Mouse (Mus musculus) limb, embryonic 14.5 days (tissue): ENCODE data around the gene Vamp9. TPM values are rescaled to one million over a fixed set of nuclear protein-coding genes. Genes with fewer than 3 reads are reported as not detected.

Experiments
- ATAC-seq: fragments of 200-750 bp; cut with Nextera tagmentation; 2 replicates; pipeline ENCODE4 v1.8.0; 2017; ENCODE audit warnings: low read depth, moderate number of reproducible peaks, moderate TSS enrichment; ENCODE audit not compliant: low FRiP score
- DNase-seq: peaks from one replicate; pipeline ENCODE4 v3.0.0-alpha.2; 2015; ENCODE audit warnings: low spot score
- H3K27ac ChIP-seq: fragments of 300-500 bp; sonication (generic); replicated peaks from 2 replicates; pipeline ENCODE4 v1.5.1; 2014; ENCODE audit warnings: low read depth, mild to moderate bottlenecking, low read length, moderate library complexity, mixed read lengths
- H3K27me3 ChIP-seq: fragments of 300-500 bp; sonication (generic); 2 replicates; pipeline ENCODE4 v1.6.1; 2014; ENCODE audit warnings: low read length, mixed read lengths; ENCODE audit not compliant: control insufficient read depth, insufficient read depth
- H3K36me3 ChIP-seq: fragments of 300-500 bp; sonication (generic); 2 replicates; pipeline ENCODE4 v1.6.1; 2014; ENCODE audit warnings: mild to moderate bottlenecking, low read length, moderate library complexity, mixed read lengths; ENCODE audit not compliant: control insufficient read depth, insufficient read depth
- H3K4me1 ChIP-seq: fragments of 300-500 bp; sonication (generic); 2 replicates; pipeline ENCODE4 v1.6.1; 2014; ENCODE audit warnings: antibody characterized with exemption, low read length, mixed read lengths; ENCODE audit not compliant: control insufficient read depth, insufficient read depth
- H3K4me2 ChIP-seq: fragments of 300-500 bp; sonication (generic); replicated peaks from 2 replicates; pipeline ENCODE4 v1.6.1; 2014; ENCODE audit warnings: low read depth, mild to moderate bottlenecking, low read length, moderate library complexity; ENCODE audit not compliant: severe bottlenecking
- H3K4me3 ChIP-seq: fragments of 300-500 bp; sonication (generic); replicated peaks from 2 replicates; pipeline ENCODE4 v1.5.1; 2014; ENCODE audit warnings: low read length
- H3K9ac ChIP-seq: fragments of 300-500 bp; sonication (generic); 2 replicates; pipeline ENCODE4 v1.6.1; 2014; ENCODE audit warnings: mild to moderate bottlenecking, low read depth, low read length, moderate library complexity; ENCODE audit not compliant: severe bottlenecking
- H3K9me3 ChIP-seq: fragments of 300-500 bp; sonication (generic); 2 replicates; pipeline ENCODE4 v1.6.1; 2016; ENCODE audit warnings: low read length; ENCODE audit not compliant: control insufficient read depth
- POLR2A ChIP-seq: fragments of 200-500 bp; IDR thresholded peaks from 2 replicates; pipeline ENCODE4 v1.8.0; 2012; ENCODE audit warnings: inconsistent platforms, mild to moderate bottlenecking, moderate library complexity, borderline replicate concordance; ENCODE audit not compliant: insufficient read depth, insufficient read length; ENCODE audit errors: extremely low read depth
- WGBS: fragments of 180-500 bp; shearing (Covaris S2); extraction: QIAGEN DNeasy Blood & Tissue Kit; methylation state at CpG from one replicate; pipeline ENCODE4 v1.1.7; 2014; 5-methylcytosine and 5-hydroxymethylcytosine counted together
- polyA plus RNA-seq, 2 experiments: library from polyadenylated mRNA; depleted of rRNA in 1 of 2; stranded (reverse) in 1 of 2; unstranded in 1 of 2; fragments of >200 nt; fragmentation: Nextera tagmentation in 1 of 2; extraction: Ambion mirVana in 1 of 2; gene quantifications; 2 replicates each; pipeline versions ENCODE4 v1.2.1 to v1.2.3; 2012 to 2014

The Vamp9 gene
- polyA plus RNA-seq, 2 experiments, result 0.10 TPM; not detected in 1

GRCm38 (mm10) chr5:99976334-99976955 is 70.4 kb downstream of the Vamp9 start:
- peaks cover 19% of the 10 kb centered on the region for H3K4me1 ChIP-seq
- DNase-seq (peak; percentile 52), ATAC-seq (no peak)
- H3K9me3 ChIP-seq, result no peaks in the 10 kb centered on the region
- TF ChIP-seq POLR2A, result no peak
- 9% methylated on average over 8 of the region's 8 CpGs for WGBS
- H3K27ac ChIP-seq, result no peak overlapping the region
- peak overlapping the region; percentile 72 for H3K4me2 ChIP-seq
- peak overlapping the region; percentile 96 for H3K4me3 ChIP-seq
- no peaks in the 10 kb centered on the region for H3K27me3 ChIP-seq
- peak overlapping the region; percentile 97 for H3K9ac ChIP-seq
- H3K36me3 ChIP-seq, result peaks cover 16% of the 10 kb centered on the region

GRCm38 (mm10) chr5:99977516-99978301 is 71.7 kb downstream of the Vamp9 start:
- Histone ChIP-seq H3K4me1 (peaks cover 19% of the 10 kb centered on the region), H3K4me2 (peak overlapping the region; percentile 72), H3K4me3 (peak overlapping the region; percentile 96), H3K9me3 (no peaks in the 10 kb centered on the region), H3K27me3 (no peaks in the 10 kb centered on the region), H3K36me3 (peaks cover 16% of the 10 kb centered on the region), H3K27ac (peak overlapping the region; percentile 100), H3K9ac (peak overlapping the region; percentile 97)
- TF ChIP-seq POLR2A, result no peak
- ATAC-seq (peak; percentile 72), DNase-seq (peak; percentile 88)
- WGBS, result under 1% methylated on average over 43 of the region's 50 CpGs

DNA sequence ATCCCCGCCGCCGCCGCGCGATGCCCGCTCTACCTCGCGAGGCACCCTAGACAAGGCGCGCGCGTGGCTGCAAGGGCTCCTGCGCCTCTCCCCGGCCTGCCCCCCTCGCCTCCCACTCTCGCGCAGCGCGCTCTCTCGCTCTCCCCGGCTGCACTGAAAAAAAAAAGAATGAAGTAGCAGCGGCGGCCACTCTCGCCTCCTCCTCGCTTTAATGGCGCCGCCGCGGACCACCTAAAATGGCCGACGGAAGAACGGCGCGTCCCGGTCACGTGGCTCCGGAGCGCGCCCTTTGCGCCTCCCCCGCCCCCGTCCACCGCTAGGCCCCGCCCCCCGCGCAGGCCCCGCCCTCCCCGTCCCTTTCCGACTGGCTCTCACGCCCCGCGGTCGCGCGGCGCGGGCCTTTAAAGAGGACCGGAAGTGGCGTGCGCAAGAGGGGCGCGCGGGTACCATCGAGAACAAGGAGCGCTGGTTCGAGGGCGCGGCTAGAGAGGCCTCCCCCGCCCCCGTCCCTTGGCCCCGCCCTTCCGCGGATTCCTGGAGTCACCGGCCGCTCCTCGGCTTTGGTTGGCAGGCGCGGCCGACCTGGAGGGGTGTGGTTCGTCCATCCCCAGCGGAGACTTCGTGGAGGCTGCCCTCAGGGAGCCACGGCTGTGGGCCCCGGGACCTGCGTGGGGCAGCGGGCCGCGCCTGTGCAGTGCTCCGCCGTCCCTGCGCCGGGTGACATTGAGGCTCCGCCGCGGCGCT is 72.8 kb downstream of the Vamp9 start, which contains the start of the genes Hnrnpd and 4930524J08Rik:
TSS of gene Hnrnpd (minus strand) at position 240 of the 744 bp plus-strand sequence.
TSS of gene 4930524J08Rik (plus strand) at position 363 of the 744 bp plus-strand sequence.
- peak; percentile 96 for ATAC-seq
- 1% methylated on average over 57 of the region's 97 CpGs for WGBS
- Histone ChIP-seq H3K27ac (peak within 1 kb of the TSS; percentile 100), H3K4me2 (peak within 1 kb of the TSS; percentile 72), H3K4me3 (peak within 1 kb of the TSS; percentile 96), H3K36me3 (peaks cover 16% of the 10 kb centered on the region), H3K27me3 (no peaks in the 10 kb centered on the region), H3K4me1 (peaks cover 17% of the 10 kb centered on the region), H3K9me3 (no peaks in the 10 kb centered on the region), H3K9ac (peak within 1 kb of the TSS; percentile 97)
- TF ChIP-seq POLR2A, result peak; percentile 85; the same call in 1 of the 2 replicates
- peak; percentile 97 for DNase-seq

- no peaks in the 10 kb centered on the region for H3K27me3 ChIP-seq
- H3K9me3 ChIP-seq, result no peaks in the 10 kb centered on the region
- no peak for DNase-seq
- 0 out of 2 replicates have a peak, but pooled peaks cover 2% of the 10 kb centered on the region for H3K4me1 ChIP-seq
- no peak overlapping the region for H3K27ac ChIP-seq
- no peak overlapping the region for H3K4me3 ChIP-seq
- no peak for TF ChIP-seq POLR2A
- no peak overlapping the region for H3K9ac ChIP-seq
- 90% methylated on average over 9 of the region's 9 CpGs for WGBS
- H3K4me2 ChIP-seq, result no peak overlapping the region
- no peaks in the 10 kb centered on the region for H3K36me3 ChIP-seq
- ATAC-seq, result no peak
These were observed 77.5 kb downstream of the Vamp9 start for GRCm38 (mm10) chr5:99983452-99984061.
